Mouse (Mus musculus) erythroblast, embryonic 14.5 days (primary cell): ENCODE measurements at regions not wholly inside any gene's neighbourhood (a gene's known extent, or its start where the extent isn't known, plus 50 kb on each side); places are given as distances from the start of the nearest gene placed in this dataset.

Source experiments
- GATA1 ChIP-seq: IDR thresholded peaks from 2 replicates; pipeline ENCODE4 v1.6.1; 2012; ENCODE audit warnings: low read length, inconsistent platforms, mixed read lengths
- TAL1 ChIP-seq: IDR thresholded peaks from 3 replicates; pipeline ENCODE4 v1.6.1; 2012; ENCODE audit warnings: low read length, inconsistent platforms, mixed read lengths

- TF ChIP-seq GATA1 (no peak), TAL1 (no peak)
Measured at GRCm38 (mm10) chr14:76958875-76959274, 77.7 kb upstream of the Ccdc122 start.
